Mouse (Mus musculus) heart, embryonic 14.5 days (tissue): ENCODE measurements at regions not wholly inside any gene's neighbourhood (a gene's known extent, or its start where the extent isn't known, plus 50 kb on each side); places are given as distances from the start of the nearest gene placed in this dataset.
A peak's percentile ranks its signal among the peaks of the same experiment; 100 is the strongest.

Experiments
- ATAC-seq: fragments of 200-750 bp; cut with Nextera tagmentation; 2 replicates; pipeline ENCODE4 v1.8.0; 2017; ENCODE audit warnings: low read depth, moderate TSS enrichment; ENCODE audit not compliant: insufficient number of reproducible peaks, insufficient read depth, low FRiP score
- H3K27ac ChIP-seq, 2 experiments: fragments of 200-500 bp in 1 of 2; fragments of 300-500 bp in 1 of 2; sonication (generic) in 1 of 2; replicated peaks in 1 of 2; 2 replicates each; pipeline ENCODE4 v1.5.1; 2012 to 2014; ENCODE audit warnings: low read depth in 2 of 2, low read length in 2 of 2, control low read depth in 1 of 2, mild to moderate bottlenecking in 1 of 2, mixed read lengths in 1 of 2; ENCODE audit not compliant: control insufficient read depth in 1 of 2, insufficient read depth in 1 of 2
- H3K27me3 ChIP-seq: fragments of 300-500 bp; sonication (generic); 2 replicates; pipeline ENCODE4 v1.6.1; 2014; ENCODE audit warnings: mild to moderate bottlenecking, low read length, control low read depth; ENCODE audit not compliant: control insufficient read depth, insufficient read depth
- H3K36me3 ChIP-seq: fragments of 300-500 bp; sonication (generic); 2 replicates; pipeline ENCODE4 v1.6.1; 2014; ENCODE audit warnings: mild to moderate bottlenecking, control low read depth, low read length, mixed read lengths; ENCODE audit not compliant: control insufficient read depth, insufficient read depth
- H3K4me1 ChIP-seq, 2 experiments: fragments of 200-500 bp in 1 of 2; fragments of 300-500 bp in 1 of 2; sonication (generic) in 1 of 2; 2 replicates each; pipeline ENCODE4 v1.6.1; 2012 to 2014; ENCODE audit warnings: low read length in 2 of 2, control low read depth in 1 of 2, mixed read lengths in 1 of 2; ENCODE audit not compliant: control insufficient read depth in 2 of 2, insufficient read depth in 2 of 2
- H3K4me2 ChIP-seq: fragments of 300-500 bp; sonication (generic); 2 replicates; pipeline ENCODE4 v1.6.1; 2014; ENCODE audit warnings: mild to moderate bottlenecking, low read length
- H3K4me3 ChIP-seq, 2 experiments: fragments of 200-500 bp in 1 of 2; fragments of 300-500 bp in 1 of 2; sonication (generic) in 1 of 2; 2 replicates each; pipeline ENCODE4 v1.5.1; 2012 to 2014; ENCODE audit warnings: low read length in 2 of 2, mild to moderate bottlenecking in 2 of 2, control low read depth in 1 of 2, low read depth in 1 of 2, moderate library complexity in 1 of 2; ENCODE audit not compliant: control insufficient read depth in 1 of 2, insufficient read depth in 1 of 2
- H3K9ac ChIP-seq: fragments of 300-500 bp; sonication (generic); 2 replicates; pipeline ENCODE4 v1.6.1; 2014; ENCODE audit warnings: mild to moderate bottlenecking, low read length
- H3K9me3 ChIP-seq: fragments of 300-500 bp; sonication (generic); 2 replicates; pipeline ENCODE4 v1.6.1; 2016; ENCODE audit warnings: low read length, control low read depth; ENCODE audit not compliant: control insufficient read depth
- WGBS: fragments of 180-500 bp; shearing (Covaris S2); extraction: QIAGEN DNeasy Blood & Tissue Kit; methylation state at CpG from one replicate; pipeline ENCODE4 v1.1.7; 2014; 5-methylcytosine and 5-hydroxymethylcytosine counted together

DNA sequence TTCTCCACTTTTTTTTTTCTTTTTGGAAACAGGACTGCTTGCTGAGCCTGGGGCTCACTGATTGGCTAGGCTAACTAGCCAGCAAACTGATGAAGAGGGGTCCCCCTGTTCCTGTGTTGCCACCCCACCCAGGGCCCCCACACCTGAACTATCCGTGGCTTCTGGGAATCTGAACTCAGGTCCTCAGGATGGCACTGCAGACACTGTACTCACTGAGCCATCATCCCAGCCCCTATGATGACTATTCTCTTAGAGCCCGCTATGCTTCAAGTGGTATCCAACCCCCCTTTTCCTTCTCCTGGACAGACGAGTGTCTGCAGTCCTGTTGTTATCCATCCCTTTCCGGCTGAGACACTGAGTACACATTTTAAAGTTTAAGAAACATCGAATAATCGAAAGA is 271.9 kb upstream of the Sulf2 start:
- Histone ChIP-seq H3K36me3 (no peaks in the 10 kb centered on the region), H3K27me3 (no peaks in the 10 kb centered on the region), H3K4me2 (peak overlapping the region; percentile 24; the same call in 1 of the 2 replicates), H3K9me3 (no peaks in the 10 kb centered on the region), H3K4me1 (peaks cover 38 to 58% of the 10 kb centered on the region in 2 experiments), H3K4me3 (no peak overlapping the region), H3K27ac (peak overlapping the region; percentile 54 to 81), H3K9ac (peak overlapping the region; percentile 44; the same call in 1 of the 2 replicates)
- no peak for ATAC-seq
- WGBS = 51% methylated on average over 6 of the region's 6 CpGs

DNA sequence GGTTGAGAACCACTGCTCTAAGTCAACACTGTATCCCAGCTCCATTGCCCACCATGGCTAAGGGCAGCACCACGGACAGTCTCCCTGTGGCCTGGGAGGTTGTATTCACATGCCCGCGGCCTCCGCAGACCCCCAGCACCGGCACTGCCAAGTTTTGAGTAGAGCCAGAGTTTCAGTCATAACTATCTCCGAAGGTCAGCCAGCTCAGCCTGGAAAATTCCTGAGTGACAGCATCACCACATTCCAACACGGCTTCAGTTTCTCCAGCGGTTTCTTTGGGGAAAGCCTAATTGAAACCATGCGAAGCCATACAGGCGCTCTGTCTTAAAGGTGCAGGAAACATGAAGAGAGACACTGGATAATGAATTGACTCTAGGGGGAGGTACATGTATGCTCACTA is 271.5 kb upstream of the Sulf2 start:
- WGBS = 1% methylated on average over 10 of the region's 10 CpGs

DNA sequence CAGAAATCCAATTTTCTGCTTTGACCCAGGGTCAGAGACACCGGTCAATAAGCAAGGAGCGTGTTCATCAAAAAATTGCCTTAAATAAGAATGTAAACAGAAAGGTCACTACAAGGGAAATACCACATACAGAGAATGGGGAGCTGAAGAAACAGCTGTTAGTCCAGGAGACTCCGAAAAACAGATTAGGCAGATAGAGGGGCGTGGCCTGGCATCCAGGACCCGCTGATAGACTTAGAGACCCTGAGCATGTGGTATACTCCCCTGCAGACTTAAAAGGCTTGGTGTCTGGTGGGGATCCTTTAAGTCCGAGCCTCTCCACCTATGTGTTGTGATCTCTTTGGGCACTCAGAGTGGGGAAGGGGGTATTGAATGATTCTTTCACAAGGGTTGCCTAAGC is 271.0 kb upstream of the Sulf2 start:
- peak overlapping the region; percentile 24; the same call in 1 of the 2 replicates for H3K4me2 ChIP-seq
- 40% methylated on average over 6 of the region's 6 CpGs for WGBS

More for the DNA sequence above, 271.5 kb upstream of the Sulf2 start:
- Histone ChIP-seq H3K4me2 (peak overlapping the region; percentile 24; the same call in 1 of the 2 replicates), H3K36me3 (no peaks in the 10 kb centered on the region), H3K9ac (peak overlapping the region; percentile 44; the same call in 1 of the 2 replicates), H3K4me3 (no peak overlapping the region), H3K27me3 (no peaks in the 10 kb centered on the region), H3K9me3 (no peaks in the 10 kb centered on the region), H3K27ac (peak overlapping the region; percentile 79 to 81), H3K4me1 (peaks cover 38 to 53% of the 10 kb centered on the region in 2 experiments)
- peak; percentile 63 for ATAC-seq

DNA sequence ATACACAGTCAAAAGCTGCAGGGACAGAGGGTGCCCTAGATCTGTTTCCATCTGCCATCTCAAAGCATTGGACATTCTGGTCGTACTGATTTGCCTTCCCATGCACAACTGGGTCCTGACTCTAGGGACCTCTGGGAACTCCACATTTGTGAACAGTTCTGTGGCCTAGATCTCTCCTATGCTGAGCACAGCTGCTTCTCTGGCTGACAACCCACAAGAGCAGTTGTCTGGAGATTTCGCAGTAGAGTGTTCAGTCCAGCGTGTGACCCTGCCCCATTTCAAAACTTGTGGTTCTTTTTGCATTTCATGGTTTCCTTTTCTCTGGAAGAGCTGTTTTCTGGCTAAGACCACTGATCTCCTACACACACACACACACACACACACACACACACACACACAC is 269.7 kb upstream of the Sulf2 start:
- Histone ChIP-seq H3K27me3 (no peaks in the 10 kb centered on the region), H3K4me3 (no peak overlapping the region), H3K4me1 (peaks cover 33 to 46% of the 10 kb centered on the region in 2 experiments), H3K27ac (no peak overlapping the region), H3K36me3 (no peaks in the 10 kb centered on the region), H3K9me3 (no peaks in the 10 kb centered on the region), H3K4me2 (no peak overlapping the region), H3K9ac (no peak overlapping the region)
- no peak for ATAC-seq
- 87% methylated on average over 3 of the region's 3 CpGs for WGBS

More for the DNA sequence above, 271.0 kb upstream of the Sulf2 start:
- Histone ChIP-seq H3K4me1 (peaks cover 36 to 49% of the 10 kb centered on the region in 2 experiments), H3K9ac (no peak overlapping the region; the same call in 1 of the 2 replicates), H3K36me3 (no peaks in the 10 kb centered on the region), H3K4me3 (no peak overlapping the region), H3K9me3 (no peaks in the 10 kb centered on the region), H3K27ac (peak overlapping the region; percentile 79 to 81), H3K27me3 (no peaks in the 10 kb centered on the region)
- ATAC-seq = no peak

DNA sequence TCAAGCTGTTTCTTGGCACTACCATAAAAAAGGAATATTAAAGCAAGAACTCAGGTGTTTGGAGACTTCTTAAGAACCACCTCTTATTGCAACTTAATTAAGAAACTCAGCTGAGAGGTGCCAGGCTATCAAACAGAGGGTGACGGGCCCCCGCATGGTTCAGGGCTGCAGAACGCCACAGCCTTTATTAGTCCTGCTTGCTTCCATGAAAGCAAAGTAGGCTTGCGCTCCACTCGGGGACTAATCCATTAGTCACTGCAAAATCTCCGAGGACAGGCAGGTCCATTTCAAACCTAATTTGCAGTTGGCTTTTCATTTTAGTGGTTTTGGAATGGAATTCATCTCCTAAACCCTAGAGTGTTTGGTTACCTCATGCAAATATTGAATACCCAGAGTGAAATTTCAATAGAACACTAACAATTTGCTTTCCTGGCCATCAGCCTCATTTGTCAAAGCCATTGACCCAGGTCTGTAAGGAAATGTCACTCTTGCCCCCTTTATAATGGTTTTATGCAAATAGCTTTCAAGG is 267.7 kb upstream of the Sulf2 start:
- no peak overlapping the region for H3K4me2 ChIP-seq
- no peak for ATAC-seq
- WGBS = 85% methylated on average over 6 of the region's 6 CpGs

DNA sequence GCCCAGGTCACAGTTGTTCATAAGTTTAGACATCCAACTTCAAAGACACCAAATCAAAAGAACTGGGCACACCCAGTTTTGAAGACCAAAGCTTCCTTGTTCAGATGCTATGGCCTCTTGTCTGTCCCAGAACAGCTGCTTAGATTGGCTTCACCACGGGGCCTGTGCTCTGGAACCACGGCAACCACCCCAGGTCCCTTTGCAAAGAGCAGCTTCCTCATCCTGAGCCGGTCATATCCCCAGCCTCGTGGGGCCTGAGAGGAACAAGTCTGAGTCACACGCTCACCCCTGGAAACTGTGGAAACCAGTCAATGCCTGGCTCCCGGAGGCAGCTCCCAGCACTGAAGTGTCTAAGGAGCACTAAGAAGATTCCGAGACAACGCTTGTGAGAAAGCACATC is 264.8 kb upstream of the Sulf2 start:
- H3K27ac ChIP-seq = no peak overlapping the region
- 76% methylated on average over 8 of the region's 8 CpGs for WGBS
- no peak overlapping the region for H3K4me3 ChIP-seq
- H3K27me3 ChIP-seq = no peaks in the 10 kb centered on the region
- no peak for ATAC-seq
- H3K9ac ChIP-seq = no peak overlapping the region
- H3K36me3 ChIP-seq = no peaks in the 10 kb centered on the region
- H3K9me3 ChIP-seq = no peaks in the 10 kb centered on the region
- no peak overlapping the region for H3K4me2 ChIP-seq
- H3K4me1 ChIP-seq = peaks cover 9 to 11% of the 10 kb centered on the region in 2 experiments

More for the DNA sequence above, 267.7 kb upstream of the Sulf2 start:
- H3K4me3 ChIP-seq = no peak overlapping the region
- H3K27ac ChIP-seq = no peak overlapping the region
- H3K27me3 ChIP-seq = no peaks in the 10 kb centered on the region
- no peaks in the 10 kb centered on the region for H3K36me3 ChIP-seq
- H3K4me1 ChIP-seq = peaks cover 21 to 30% of the 10 kb centered on the region in 2 experiments
- no peaks in the 10 kb centered on the region for H3K9me3 ChIP-seq
- no peak overlapping the region for H3K9ac ChIP-seq

GRCm38 (mm10) chr2:166419271-166419670 is 263.8 kb upstream of the Sulf2 start:
- Histone ChIP-seq H3K4me1 (peaks cover 10 to 15% of the 10 kb centered on the region in 2 experiments), H3K36me3 (no peaks in the 10 kb centered on the region), H3K9me3 (no peaks in the 10 kb centered on the region), H3K9ac (no peak overlapping the region), H3K4me2 (no peak overlapping the region), H3K27ac (no peak overlapping the region), H3K4me3 (no peak overlapping the region), H3K27me3 (no peaks in the 10 kb centered on the region)
- no peak for ATAC-seq
- 69% methylated on average over 9 of the region's 9 CpGs for WGBS

DNA sequence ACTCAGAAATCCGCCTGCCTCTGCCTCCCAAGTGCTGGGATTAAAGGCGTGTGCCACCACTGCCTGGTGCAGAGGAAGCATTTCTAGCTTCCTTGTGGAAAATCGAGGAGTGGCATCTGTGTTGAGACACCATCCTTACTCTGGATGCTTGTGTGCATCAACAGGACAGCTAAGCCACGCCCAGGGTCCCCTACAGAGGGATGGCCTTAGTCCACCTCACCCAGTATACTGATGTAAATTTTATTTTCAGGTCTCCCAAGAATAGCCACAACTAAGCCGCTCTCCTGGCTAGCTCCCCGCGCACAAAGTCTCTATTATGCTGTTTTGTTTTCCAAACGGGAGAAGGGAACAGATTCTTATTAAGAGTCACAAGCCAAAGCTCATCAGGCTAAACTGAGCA is 262.8 kb upstream of the Sulf2 start:
- no peak overlapping the region for H3K4me3 ChIP-seq
- H3K36me3 ChIP-seq = no peaks in the 10 kb centered on the region
- H3K9me3 ChIP-seq = no peaks in the 10 kb centered on the region
- no peak overlapping the region for H3K27ac ChIP-seq
- H3K27me3 ChIP-seq = no peaks in the 10 kb centered on the region
- H3K9ac ChIP-seq = no peak overlapping the region
- 84% methylated on average over 8 of the region's 8 CpGs for WGBS
- ATAC-seq = no peak
- no peak overlapping the region for H3K4me2 ChIP-seq
- peaks cover 10 to 15% of the 10 kb centered on the region in 2 experiments for H3K4me1 ChIP-seq
